Mouse (Mus musculus): ENCODE data around the gene Klk6. TPM values are rescaled to one million over a fixed set of nuclear protein-coding genes. Genes with fewer than 3 reads are reported as not detected.

Klk6 gene
- polyA plus RNA-seq (2015; fragmentation: Nextera tagmentation; extraction: Ambion mirVana) = not detected in 2 replicates

GRCm38 (mm10) chr7:43824199-43824598, at the start of gene Klk6:
TSS of gene Klk6 (plus strand) at chr7:43824499.
- no peaks in the 10 kb centered on the region for H3K9me3 ChIP-seq (replicated peaks)
- WGBS = 80% methylated on average over 10 of the region's 10 CpGs
- ATAC-seq = no peak
- H3K27me3 ChIP-seq = no peaks in the 10 kb centered on the region
- no peaks in the 10 kb centered on the region for H3K4me1 ChIP-seq
- H3K36me3 ChIP-seq (ENCODE audit: poor library complexity, severe bottlenecking) = no peaks in the 10 kb centered on the region
- H3K4me3 ChIP-seq = no peak within 1 kb of the TSS
- H3K9ac ChIP-seq = no peak within 1 kb of the TSS
- no peak within 1 kb of the TSS for H3K4me2 ChIP-seq
- no peak within 1 kb of the TSS for H3K27ac ChIP-seq

GRCm38 (mm10) chr7:43774802-43775201, 49.5 kb upstream of the Klk6 start:
- Histone ChIP-seq H3K4me3 (no peak overlapping the region), H3K9me3 (replicated peaks) (no peaks in the 10 kb centered on the region), H3K36me3 (ENCODE audit: poor library complexity, severe bottlenecking) (no peaks in the 10 kb centered on the region), H3K4me2 (no peak overlapping the region), H3K9ac (no peak overlapping the region), H3K27me3 (no peaks in the 10 kb centered on the region), H3K27ac (no peak overlapping the region), H3K4me1 (no peaks in the 10 kb centered on the region)
- 37% methylated on average over 6 of the region's 6 CpGs for WGBS
- ATAC-seq = no peak

GRCm38 (mm10) chr7:43775311-43776057, 48.8 kb upstream of the Klk6 start:
- Histone ChIP-seq H3K4me3 (no peak overlapping the region), H3K9me3 (replicated peaks) (no peaks in the 10 kb centered on the region), H3K27me3 (no peaks in the 10 kb centered on the region), H3K4me1 (no peaks in the 10 kb centered on the region), H3K4me2 (no peak overlapping the region), H3K9ac (no peak overlapping the region), H3K36me3 (ENCODE audit: poor library complexity, severe bottlenecking) (no peaks in the 10 kb centered on the region), H3K27ac (no peak overlapping the region)
- 43% methylated on average over 7 of the region's 7 CpGs for WGBS
- ATAC-seq = no peak

- no peak overlapping the region for H3K4me2 ChIP-seq
- H3K4me1 ChIP-seq = no peaks in the 10 kb centered on the region
- H3K27ac ChIP-seq = no peak overlapping the region
- 85% methylated on average over 5 of the region's 5 CpGs for WGBS
- H3K27me3 ChIP-seq = no peaks in the 10 kb centered on the region
- H3K4me3 ChIP-seq = no peak overlapping the region
- no peak for ATAC-seq
- no peaks in the 10 kb centered on the region for H3K9me3 ChIP-seq (replicated peaks)
- H3K9ac ChIP-seq = no peak overlapping the region
- H3K36me3 ChIP-seq (ENCODE audit: poor library complexity, severe bottlenecking) = no peaks in the 10 kb centered on the region
These were observed 47.8 kb upstream of the Klk6 start for GRCm38 (mm10) chr7:43776506-43776905.

- Histone ChIP-seq H3K36me3 (ENCODE audit: poor library complexity, severe bottlenecking) (no peaks in the 10 kb centered on the region), H3K4me2 (no peak overlapping the region), H3K4me3 (no peak overlapping the region), H3K27ac (no peak overlapping the region), H3K9ac (no peak overlapping the region), H3K27me3 (no peaks in the 10 kb centered on the region), H3K9me3 (replicated peaks) (no peaks in the 10 kb centered on the region), H3K4me1 (no peaks in the 10 kb centered on the region)
- no peak for ATAC-seq
- 91% methylated on average over 12 of the region's 12 CpGs for WGBS
These were observed 46.9 kb upstream of the Klk6 start for GRCm38 (mm10) chr7:43777423-43777822.

- H3K36me3 ChIP-seq (ENCODE audit: poor library complexity, severe bottlenecking) = no peaks in the 10 kb centered on the region
- 91% methylated on average over 10 of the region's 10 CpGs for WGBS
- no peak overlapping the region for H3K4me3 ChIP-seq
- H3K4me1 ChIP-seq = no peaks in the 10 kb centered on the region
- no peak overlapping the region for H3K4me2 ChIP-seq
- no peak for ATAC-seq
- no peak overlapping the region for H3K9ac ChIP-seq
- peaks cover 3% of the 10 kb centered on the region for H3K27me3 ChIP-seq
- no peaks in the 10 kb centered on the region for H3K9me3 ChIP-seq (replicated peaks)
- no peak overlapping the region for H3K27ac ChIP-seq
These were observed 45.9 kb upstream of the Klk6 start for GRCm38 (mm10) chr7:43778176-43778970.

GRCm38 (mm10) chr7:43780241-43780640, 44.1 kb upstream of the Klk6 start:
- Histone ChIP-seq H3K27me3 (peaks cover 9% of the 10 kb centered on the region), H3K4me3 (no peak overlapping the region), H3K9ac (no peak overlapping the region), H3K36me3 (ENCODE audit: poor library complexity, severe bottlenecking) (no peaks in the 10 kb centered on the region), H3K4me2 (no peak overlapping the region), H3K9me3 (replicated peaks) (no peaks in the 10 kb centered on the region), H3K4me1 (no peaks in the 10 kb centered on the region), H3K27ac (no peak overlapping the region)
- no peak for ATAC-seq
- 77% methylated on average over 6 of the region's 6 CpGs for WGBS

GRCm38 (mm10) chr7:43780746-43781145, 43.6 kb upstream of the Klk6 start, which contains the start of gene Klk10:
TSS of gene Klk10 (plus strand) at chr7:43781035.
- H3K9me3 ChIP-seq (replicated peaks) = no peaks in the 10 kb centered on the region
- ATAC-seq = no peak
- H3K36me3 ChIP-seq (ENCODE audit: poor library complexity, severe bottlenecking) = no peaks in the 10 kb centered on the region
- H3K4me1 ChIP-seq = no peaks in the 10 kb centered on the region
- no peak within 1 kb of the TSS for H3K27ac ChIP-seq
- peaks cover 9% of the 10 kb centered on the region for H3K27me3 ChIP-seq
- H3K4me3 ChIP-seq = no peak within 1 kb of the TSS
- no peak within 1 kb of the TSS for H3K4me2 ChIP-seq
- no peak within 1 kb of the TSS for H3K9ac ChIP-seq
- WGBS = 61% methylated on average over 5 of the region's 5 CpGs

- no peak overlapping the region for H3K4me2 ChIP-seq
- ATAC-seq = no peak
- no peaks in the 10 kb centered on the region for H3K9me3 ChIP-seq (replicated peaks)
- no peak overlapping the region for H3K4me3 ChIP-seq
- H3K9ac ChIP-seq = no peak overlapping the region
- H3K36me3 ChIP-seq (ENCODE audit: poor library complexity, severe bottlenecking) = no peaks in the 10 kb centered on the region
- no peak overlapping the region for H3K27ac ChIP-seq
- H3K4me1 ChIP-seq = no peaks in the 10 kb centered on the region
- H3K27me3 ChIP-seq = peaks cover 9% of the 10 kb centered on the region
- WGBS = 88% methylated on average over 9 of the region's 11 CpGs
These were observed 42.8 kb upstream of the Klk6 start for GRCm38 (mm10) chr7:43781541-43781940.

GRCm38 (mm10) chr7:43782275-43783265, 41.7 kb upstream of the Klk6 start:
- H3K9ac ChIP-seq = peak overlapping the region; percentile 46
- H3K27me3 ChIP-seq = peaks cover 9% of the 10 kb centered on the region
- no peak overlapping the region for H3K27ac ChIP-seq
- H3K9me3 ChIP-seq (replicated peaks) = no peaks in the 10 kb centered on the region
- WGBS = 6% methylated on average over 36 of the region's 36 CpGs
- H3K4me3 ChIP-seq = peak overlapping the region; percentile 27
- no peaks in the 10 kb centered on the region for H3K4me1 ChIP-seq
- peak overlapping the region; percentile 64 for H3K4me2 ChIP-seq
- ATAC-seq = peak; percentile 88
- H3K36me3 ChIP-seq (ENCODE audit: poor library complexity, severe bottlenecking) = no peaks in the 10 kb centered on the region

GRCm38 (mm10) chr7:43785286-43785685, 39.0 kb upstream of the Klk6 start:
- Histone ChIP-seq H3K9ac (no peak overlapping the region), H3K27ac (no peak overlapping the region), H3K36me3 (ENCODE audit: poor library complexity, severe bottlenecking) (no peaks in the 10 kb centered on the region), H3K27me3 (peaks cover 9% of the 10 kb centered on the region), H3K4me2 (no peak overlapping the region), H3K4me3 (no peak overlapping the region), H3K9me3 (replicated peaks) (no peaks in the 10 kb centered on the region), H3K4me1 (no peaks in the 10 kb centered on the region)
- 83% methylated on average over 1 of the region's 1 CpGs for WGBS
- no peak for ATAC-seq
